ENCODE assay signal across 21 mouse cellular contexts in genomic region chr1:184583751-184584504, GRCm38 (mm10).
DNase-seq lines count a peak whose midpoint lies in the region; ATAC-seq and TF ChIP-seq lines count a peak whose summit lies in the region.
"Had no signal": no experiment of that assay in that cellular context is flagged by ENCODE, and none has a peak within 500 bp of the region (broad histone marks: within the 10 kb centered on the region; RNA-seq: fewer than 3 reads in every experiment).

No protein-coding gene starts in this region.

- H3K36me3 ChIP-seq in intestine, embryonic 14.5 days (ENCODE audit: control insufficient read depth, insufficient read depth, low read length) = no peaks in the 10 kb centered on the region
- H3K36me3 ChIP-seq in intestine, postnatal 0 days (ENCODE audit: control insufficient read depth, insufficient read depth) = no peaks in the 10 kb centered on the region
- no peaks in the 10 kb centered on the region for H3K36me3 ChIP-seq in lung, embryonic 15.5 days
- H3K36me3 ChIP-seq in intestine, embryonic 16.5 days (ENCODE audit: control insufficient read depth, insufficient read depth, low read length) = no peaks in the 10 kb centered on the region
- H3K36me3 ChIP-seq: embryonic facial prominence, embryonic 10.5 days; hindbrain, embryonic 12.5 days had no signal

- no peaks in the 10 kb centered on the region for H3K9me3 ChIP-seq in intestine, embryonic 14.5 days (ENCODE audit: control insufficient read depth, low read length)
- H3K9me3 ChIP-seq in intestine, postnatal 0 days (ENCODE audit: control insufficient read depth) = no peaks in the 10 kb centered on the region
- no peaks in the 10 kb centered on the region for H3K9me3 ChIP-seq in lung, embryonic 15.5 days
- no peaks in the 10 kb centered on the region for H3K9me3 ChIP-seq in intestine, embryonic 16.5 days (ENCODE audit: control insufficient read depth, low read length)
- H3K9me3 ChIP-seq: embryonic facial prominence, embryonic 10.5 days; forebrain, embryonic 13.5 days; hindbrain, embryonic 12.5 days had no signal

- ATAC-seq in intestine, embryonic 14.5 days (replicated peaks; ENCODE audit: low FRiP score, low TSS enrichment, low read depth) = peak; percentile 79; the same call in 1 of the 2 replicates
- no peak for ATAC-seq in intestine, postnatal 0 days
- ATAC-seq in lung, embryonic 15.5 days (ENCODE audit: borderline replicate concordance, extremely low read depth, low FRiP score, low TSS enrichment) = peak; percentile 44; the same call in 1 of the 2 replicates
- peak; percentile 68 for ATAC-seq in intestine, embryonic 16.5 days
- ATAC-seq: activated CD4-positive, CD25-positive, alpha-beta regulatory T cell, adult 4 months; forebrain, embryonic 13.5 days; forebrain, postnatal 0 days; Patski had no signal

- H3K9ac ChIP-seq in intestine, embryonic 14.5 days (ENCODE audit: low read length) = no peak overlapping the region
- H3K9ac ChIP-seq in intestine, postnatal 0 days (ENCODE audit: low read depth, low read length) = no peak overlapping the region
- H3K9ac ChIP-seq in lung, embryonic 15.5 days = no peak overlapping the region
- no peak overlapping the region for H3K9ac ChIP-seq in intestine, embryonic 16.5 days (ENCODE audit: low read depth, low read length)
- H3K9ac ChIP-seq: forebrain, embryonic 13.5 days; forebrain, postnatal 0 days; hindbrain, embryonic 12.5 days had no signal

- peak overlapping the region; percentile 78 for H3K27ac ChIP-seq in intestine, embryonic 14.5 days (ENCODE audit: low read depth)
- H3K27ac ChIP-seq in intestine, postnatal 0 days (ENCODE audit: low read depth, low read length) = no peak overlapping the region
- no peak overlapping the region for H3K27ac ChIP-seq in lung, embryonic 15.5 days
- 0 out of 2 replicates have a peak overlapping the region, but pooled peaks have one; percentile 7 for H3K27ac ChIP-seq in intestine, embryonic 16.5 days (ENCODE audit: low read length)
- H3K27ac ChIP-seq: embryonic facial prominence, embryonic 10.5 days; forebrain, embryonic 13.5 days; gastrocnemius, adult 2 months; hindbrain, embryonic 12.5 days had no signal

- H3K4me2 ChIP-seq in intestine, embryonic 14.5 days (ENCODE audit: low read length) = no peak overlapping the region
- no peak overlapping the region for H3K4me2 ChIP-seq in intestine, postnatal 0 days (replicated peaks; ENCODE audit: low read depth)
- H3K4me2 ChIP-seq in lung, embryonic 15.5 days = no peak overlapping the region
- H3K4me2 ChIP-seq in intestine, embryonic 16.5 days (ENCODE audit: low read depth, low read length) = no peak overlapping the region
- H3K4me2 ChIP-seq: forebrain, embryonic 13.5 days; hindbrain, embryonic 12.5 days had no signal

- peaks cover 24% of the 10 kb centered on the region for H3K4me1 ChIP-seq in intestine, embryonic 14.5 days (replicated peaks; ENCODE audit: control insufficient read depth, insufficient read depth, low read length)
- H3K4me1 ChIP-seq in intestine, postnatal 0 days (replicated peaks; ENCODE audit: control insufficient read depth, insufficient read depth, low read length) = no peaks in the 10 kb centered on the region; the same call in 1 of the 2 replicates
- H3K4me1 ChIP-seq in lung, embryonic 15.5 days = peaks cover 12% of the 10 kb centered on the region
- peaks cover 7% of the 10 kb centered on the region for H3K4me1 ChIP-seq in intestine, embryonic 16.5 days (ENCODE audit: control insufficient read depth, insufficient read depth, low read length)
- H3K4me1 ChIP-seq: embryonic facial prominence, embryonic 10.5 days; forebrain, embryonic 13.5 days; hindbrain, embryonic 12.5 days had no signal

- H3K27me3 ChIP-seq in intestine, embryonic 14.5 days (replicated peaks; ENCODE audit: control insufficient read depth, insufficient read depth, low read length) = no peaks in the 10 kb centered on the region
- H3K27me3 ChIP-seq in intestine, postnatal 0 days (replicated peaks; ENCODE audit: control insufficient read depth, insufficient read depth, low read length) = no peaks in the 10 kb centered on the region
- H3K27me3 ChIP-seq in lung, embryonic 15.5 days = no peaks in the 10 kb centered on the region
- no peaks in the 10 kb centered on the region for H3K27me3 ChIP-seq in intestine, embryonic 16.5 days (replicated peaks; ENCODE audit: control insufficient read depth, insufficient read depth, low read length)
- H3K27me3 ChIP-seq: forebrain, embryonic 13.5 days; hindbrain, embryonic 12.5 days had no signal

- TF ChIP-seq CTCF in intestine, postnatal 0 days (IDR thresholded peaks at IDR 0.05; ENCODE audit: low read depth) = no peak

- no peak for DNase-seq in intestine, embryonic 14.5 days (ENCODE audit: low spot score)
- no peak for DNase-seq in lung, postnatal 36 days
- DNase-seq in MN1 (ENCODE audit: low spot score) = peak; percentile 85
- no peak for DNase-seq in thymus, postnatal 10 days (ENCODE audit: low spot score in 2 of 2)
- DNase-seq in kidney, postnatal 4 days = no peak
- DNase-seq: adrenal gland, postnatal 14 days; cerebellum, adult 2 months; cerebellum, postnatal 10 days; forebrain, postnatal 0 days; gastrocnemius, adult 2 months; gastrocnemius, postnatal 25 days; heart, postnatal 10 days; heart, postnatal 4 days had no signal

- WGBS in intestine, embryonic 14.5 days = 29% methylated on average over 6 of the region's 6 CpGs
- WGBS in intestine, postnatal 0 days = 58% methylated on average over 6 of the region's 6 CpGs
- 35% methylated on average over 6 of the region's 6 CpGs for WGBS in lung, embryonic 15.5 days
- WGBS in intestine, embryonic 16.5 days = 50% methylated on average over 6 of the region's 6 CpGs

- H3K4me3 ChIP-seq in intestine, embryonic 14.5 days (ENCODE audit: low read depth, low read length) = no peak overlapping the region
- H3K4me3 ChIP-seq in intestine, postnatal 0 days (ENCODE audit: low read depth, low read length) = no peak overlapping the region
- no peak overlapping the region for H3K4me3 ChIP-seq in lung, embryonic 15.5 days
- H3K4me3 ChIP-seq in intestine, embryonic 16.5 days (ENCODE audit: low read length) = no peak overlapping the region
- H3K4me3 ChIP-seq: embryonic facial prominence, embryonic 10.5 days; forebrain, embryonic 13.5 days; gastrocnemius, adult 2 months; hindbrain, embryonic 12.5 days had no signal

Comparison
In these comparisons a context has a peak if more than half of its experiments do, and no peak if none do; other contexts are left out.
1. H3K27ac ChIP-seq: peak in intestine, embryonic 14.5 days (single experiment) and intestine, embryonic 16.5 days (single experiment); none in intestine, postnatal 0 days (single experiment) and lung, embryonic 15.5 days (single experiment).